Mouse (Mus musculus) ovary, postnatal 10 days (tissue): ENCODE results near the gene Kif1a.

Source experiments
- DNase-seq: peaks from one replicate; pipeline ENCODE4 v3.0.0; 2022; ENCODE audit warnings: low spot score

Kif1a gene

GRCm38 (mm10) chr1:93092582-93092981 lies 9.2 kb downstream of the Kif1a start:
- no peak for DNase-seq

- DNase-seq, result no peak
Observed at GRCm38 (mm10) chr1:93085136-93085535, 16.6 kb downstream of the Kif1a start.

GRCm38 (mm10) chr1:93083420-93084285 lies 18.1 kb downstream of the Kif1a start:
- DNase-seq, result no peak

- DNase-seq, result no peak
Observed at GRCm38 (mm10) chr1:93082121-93082520, 19.6 kb downstream of the Kif1a start.

- no peak for DNase-seq
Observed at GRCm38 (mm10) chr1:93080930-93081589, 20.7 kb downstream of the Kif1a start.

GRCm38 (mm10) chr1:93079602-93080001 lies 22.1 kb downstream of the Kif1a start:
- DNase-seq, result no peak

GRCm38 (mm10) chr1:93072279-93072865 lies 29.4 kb downstream of the Kif1a start:
- no peak for DNase-seq

- no peak for DNase-seq
Observed at GRCm38 (mm10) chr1:93071487-93071971, 30.2 kb downstream of the Kif1a start.

GRCm38 (mm10) chr1:93070881-93071280 lies 30.9 kb downstream of the Kif1a start:
- DNase-seq, result no peak

- DNase-seq, result no peak
Observed at GRCm38 (mm10) chr1:93068553-93068952, 33.2 kb downstream of the Kif1a start.

- DNase-seq, result no peak
Observed at GRCm38 (mm10) chr1:93065654-93066053, 36.1 kb downstream of the Kif1a start.

- DNase-seq, result no peak
Observed at GRCm38 (mm10) chr1:93063694-93064093, 38.1 kb downstream of the Kif1a start.

GRCm38 (mm10) chr1:93051124-93051833 lies 50.5 kb downstream of the Kif1a start:
- DNase-seq, result no peak

GRCm38 (mm10) chr1:93050071-93050470 lies 51.7 kb downstream of the Kif1a start:
- no peak for DNase-seq

GRCm38 (mm10) chr1:93046153-93046789 lies 55.5 kb downstream of the Kif1a start:
- no peak for DNase-seq

GRCm38 (mm10) chr1:93035981-93036380 lies 65.8 kb downstream of the Kif1a start:
- no peak for DNase-seq

GRCm38 (mm10) chr1:93033989-93034388 lies 67.8 kb downstream of the Kif1a start:
- DNase-seq, result no peak

- DNase-seq, result no peak
Observed at GRCm38 (mm10) chr1:93031199-93031598, 70.6 kb downstream of the Kif1a start.

GRCm38 (mm10) chr1:93030060-93030459 lies 71.7 kb downstream of the Kif1a start:
- DNase-seq, result no peak

- no peak for DNase-seq
Observed at GRCm38 (mm10) chr1:93029387-93029786, 72.4 kb downstream of the Kif1a start.

- no peak for DNase-seq
Observed at GRCm38 (mm10) chr1:93026600-93026999, 75.2 kb downstream of the Kif1a start.

- no peak for DNase-seq
Observed at GRCm38 (mm10) chr1:93020602-93021001, 81.1 kb downstream of the Kif1a start.
